Mouse (Mus musculus) T-helper 17 cell (primary cell): ENCODE data around the gene Tgm5.
"Not testable (repeated sequence)": the region's sequence is repeated elsewhere in the genome, so short reads cannot be mapped to it uniquely, and the experiment has no call there.

Experiments used
- in situ Hi-C, 2 experiments: fragments of 300-600 bp; cut with MboI, MseI; formaldehyde crosslinking; loops; 1 replicate in 1 of 2; 2 replicates in 1 of 2; pipeline ENCODE4 v1.15.1; 2025; ENCODE audit warnings: high pct_unique_total_duplicates in 2 of 2

Tgm5 gene

DNA sequence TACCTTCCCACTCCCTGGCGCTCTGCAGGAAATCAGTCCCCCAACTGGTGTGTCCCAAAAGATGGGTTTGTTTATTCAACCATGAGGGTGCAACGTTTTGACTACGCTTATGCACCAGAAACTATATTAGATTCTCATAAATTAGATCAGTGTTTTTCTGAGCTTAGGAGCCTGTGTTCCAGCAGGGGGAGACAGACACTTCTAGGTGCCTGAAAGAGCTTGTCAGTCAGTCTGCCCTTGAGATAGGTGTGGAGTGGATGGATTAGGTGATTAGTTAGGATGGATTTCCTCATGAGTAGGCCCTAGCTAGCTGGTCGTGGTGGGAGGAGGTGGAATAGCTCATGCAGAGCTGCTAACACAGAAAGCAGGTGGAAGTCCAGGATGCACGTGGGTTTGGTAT is 44.5 kb downstream of the Tgm5 start:
- in situ Hi-C loops = loop anchor here in 1 of 2 experiments (5.0 kb wide), 1 partner anchor 46 kb away; the partner anchor contains the start of gene Tgm5

DNA sequence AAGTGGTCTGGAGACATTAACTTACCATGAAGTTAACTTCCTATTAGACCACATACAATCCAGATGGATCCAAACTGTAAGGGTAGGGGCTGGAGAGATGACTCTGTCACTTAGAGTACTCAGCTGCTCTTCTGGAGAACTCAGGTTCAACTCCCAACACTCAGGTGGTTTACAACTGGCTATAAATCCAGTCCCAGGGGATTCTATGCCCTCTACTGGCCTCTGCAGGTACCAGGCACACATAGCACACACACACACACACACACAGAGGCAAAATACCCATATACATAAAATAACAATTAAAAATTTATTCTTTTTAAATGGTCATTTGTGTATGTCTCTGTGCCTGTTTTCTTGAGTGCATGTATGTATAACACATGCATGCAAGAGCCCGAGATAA is 46.3 kb downstream of the Tgm5 start:
- in situ Hi-C loops = loop anchor here in 1 of 2 experiments (10.0 kb wide), 1 partner anchor 985 kb away; no protein-coding TSS in a partner anchor

DNA sequence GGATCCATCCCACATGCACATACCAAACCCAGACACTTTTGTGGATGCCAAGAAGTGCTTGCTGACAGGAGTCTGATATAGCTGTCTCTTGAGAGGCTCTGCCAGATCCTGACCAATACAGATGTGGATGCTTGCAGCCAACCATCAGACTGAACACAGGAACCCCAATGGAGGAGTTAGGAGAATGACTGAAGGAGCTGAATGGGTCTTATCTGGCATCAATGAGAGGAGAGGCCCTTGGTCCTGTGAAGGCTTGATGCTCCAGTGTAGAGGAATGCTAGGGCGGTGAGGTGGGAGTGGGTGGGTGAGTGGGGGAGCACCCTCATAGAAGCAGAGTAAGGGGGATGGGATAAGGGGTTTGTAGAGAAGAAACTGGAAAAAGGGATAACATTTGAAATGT is 46.8 kb downstream of the Tgm5 start:
- in situ Hi-C loops = loop anchor here in 1 of 2 experiments (10.0 kb wide), 1 partner anchor 984 kb away; no protein-coding TSS in a partner anchor

DNA sequence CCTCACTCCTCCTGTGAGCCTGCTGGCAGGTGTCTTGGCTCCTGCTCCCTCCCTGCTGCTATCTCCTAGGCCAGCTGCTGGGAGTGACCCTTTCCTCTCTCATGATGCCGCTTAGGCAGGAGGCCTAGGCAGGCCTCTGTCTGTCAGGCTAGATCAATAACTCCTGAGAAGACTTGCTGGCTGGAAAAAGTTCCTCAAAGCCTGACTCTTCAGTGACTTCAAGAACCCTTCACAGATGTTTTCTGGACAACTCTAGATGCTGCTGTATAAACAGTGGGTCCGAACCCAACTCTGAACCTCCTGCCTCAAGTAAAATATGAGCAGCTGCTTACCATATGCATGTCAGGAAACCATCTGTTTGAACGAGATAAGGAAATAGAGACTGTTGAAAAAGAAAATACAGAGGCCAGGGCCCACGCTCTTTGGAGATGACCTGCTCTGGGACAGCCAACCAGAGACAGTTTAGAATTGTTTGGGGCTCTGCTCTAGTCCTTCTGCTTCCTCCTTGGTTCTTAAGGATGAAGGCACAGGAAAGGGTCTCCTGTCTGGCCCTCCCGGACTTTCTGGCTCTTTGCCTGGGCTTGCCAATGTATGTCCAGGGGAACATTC is 48.8 kb downstream of the Tgm5 start, which contains the start of gene Epb42:
Gene Epb42 (minus strand): TSS at position 340 of the 609 bp plus-strand sequence.
- in situ Hi-C loops = loop anchor here in 1 of 2 experiments (10.0 kb wide), 1 partner anchor 982 kb away; no protein-coding TSS in a partner anchor

DNA sequence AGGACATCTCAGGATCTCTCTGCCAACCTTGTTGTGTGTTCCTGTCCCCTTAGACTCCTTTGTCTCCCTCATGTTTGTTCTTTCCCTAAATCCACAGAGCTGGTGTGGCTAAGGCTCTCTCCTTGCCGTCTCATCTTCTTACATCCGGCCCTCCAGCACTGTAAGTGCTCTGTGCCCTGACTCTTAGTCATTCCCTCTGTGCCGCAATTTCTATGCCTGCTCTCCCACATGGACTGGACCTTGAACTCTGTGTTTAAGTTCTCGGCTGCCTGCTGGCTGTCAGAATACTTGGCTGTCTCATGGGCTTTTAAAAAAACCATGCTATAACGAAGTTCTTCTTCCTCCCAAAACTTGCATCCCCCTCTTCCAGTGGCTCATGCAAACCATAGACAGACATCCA is 62.7 kb downstream of the Tgm5 start:
- in situ Hi-C loops = no loop called here

DNA sequence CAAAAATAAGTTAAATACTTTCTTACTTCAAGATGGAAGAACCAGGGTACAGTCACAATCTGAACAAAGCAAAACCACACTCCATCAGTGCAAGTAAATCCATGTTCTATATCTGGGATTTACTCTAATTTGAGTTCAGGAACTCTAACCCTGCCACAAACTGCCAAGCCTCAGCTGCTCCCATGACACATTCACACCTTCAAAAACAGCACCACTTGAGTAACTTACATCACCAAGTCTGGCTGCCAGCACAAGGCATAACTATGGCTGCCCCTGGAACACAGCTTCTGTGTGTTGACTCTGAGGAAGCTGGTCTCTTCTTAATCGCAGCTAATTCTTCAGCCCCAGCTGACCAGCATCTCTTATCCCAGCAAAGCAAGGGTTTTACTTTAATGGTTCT is 68.5 kb downstream of the Tgm5 start:
- in situ Hi-C loops = no loop called here

DNA sequence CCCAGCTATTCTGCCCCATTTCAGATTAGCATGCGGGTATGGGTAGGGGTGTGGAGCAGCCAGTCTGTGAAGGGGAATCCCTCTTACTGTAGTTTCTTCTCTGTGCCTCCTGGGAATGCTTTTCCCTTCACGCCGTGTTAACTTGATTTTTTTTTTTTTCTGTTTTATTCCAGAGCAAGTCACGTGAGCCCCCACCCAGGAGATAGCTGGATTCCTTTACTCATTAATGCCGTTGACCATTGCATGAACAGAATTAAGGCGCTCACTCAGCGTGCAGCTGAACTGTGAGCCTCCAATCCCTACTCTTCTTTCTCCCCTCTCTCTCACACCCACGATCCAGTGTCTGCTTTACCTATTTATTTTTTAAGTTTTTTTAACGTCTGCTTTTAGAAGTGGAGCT is 69.4 kb downstream of the Tgm5 start:
- in situ Hi-C loops = no loop called here

DNA sequence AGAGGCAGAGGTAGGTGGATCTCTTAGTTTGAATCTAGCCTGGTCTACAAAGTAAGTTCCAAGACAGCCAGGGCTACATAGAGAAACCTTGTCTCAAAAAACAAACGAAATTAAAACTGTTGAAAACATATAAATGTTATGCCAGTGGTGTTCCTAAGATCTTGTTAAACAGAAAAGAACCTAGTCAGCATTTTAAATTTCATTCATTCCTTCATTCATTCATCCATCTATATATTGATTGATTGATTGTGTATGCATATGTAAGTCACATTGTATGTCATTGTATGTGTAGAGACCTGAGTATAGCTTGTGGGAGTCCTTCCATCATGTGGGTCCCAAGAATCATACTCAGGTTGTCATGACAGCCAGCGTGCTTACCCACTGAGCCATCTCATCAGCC is 70.1 kb downstream of the Tgm5 start:
- in situ Hi-C loops = no loop called here

DNA sequence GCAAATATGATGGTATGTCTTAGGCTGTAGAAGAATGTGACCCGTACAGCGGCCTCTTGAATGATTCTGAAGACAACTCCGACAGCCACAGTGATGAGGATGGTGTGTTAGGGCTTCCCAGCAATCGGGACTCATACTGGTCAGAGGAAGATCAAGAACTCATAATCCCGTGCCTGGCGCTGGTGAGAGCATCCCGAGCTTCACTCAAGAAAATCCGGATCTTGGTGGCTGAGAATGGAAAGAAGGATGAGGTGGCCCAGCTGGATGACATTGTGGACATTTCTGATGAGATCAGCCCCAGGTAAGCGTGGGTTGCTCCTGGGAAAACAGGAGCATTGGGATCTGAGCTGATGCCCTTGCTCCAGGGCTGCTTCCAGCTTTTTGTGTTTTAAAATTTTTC is 73.0 kb downstream of the Tgm5 start:
- in situ Hi-C loops = no loop called here

DNA sequence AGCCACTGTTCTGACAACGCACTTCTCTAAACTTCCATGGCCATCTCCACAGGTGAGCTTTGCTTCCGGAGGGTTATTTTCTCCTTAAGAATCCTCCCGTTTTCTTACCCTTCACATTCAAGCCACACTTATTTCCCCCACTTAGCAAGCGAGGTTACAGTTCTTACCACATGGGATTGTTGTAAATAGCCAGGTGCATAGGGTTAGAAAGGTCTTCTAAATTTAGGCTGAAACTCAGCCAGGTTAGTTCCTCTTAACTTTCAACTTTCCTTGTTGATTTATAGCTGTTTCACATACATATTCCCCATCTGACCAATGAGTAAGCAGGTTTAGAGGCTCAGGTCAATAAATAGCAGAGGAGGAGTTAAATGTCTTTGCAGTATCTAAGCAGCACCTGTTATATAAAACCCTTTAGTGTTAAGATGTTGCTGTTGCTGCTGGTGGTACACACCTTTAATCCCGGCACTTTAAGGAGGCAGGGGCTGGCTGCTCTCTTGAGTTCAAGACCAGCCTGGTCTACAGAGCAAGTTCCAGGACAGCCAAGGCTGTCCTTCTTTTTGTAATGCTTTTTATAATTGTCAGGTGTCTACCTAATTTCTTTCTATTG is 76.5 kb downstream of the Tgm5 start:
- in situ Hi-C loops = no loop called here

DNA sequence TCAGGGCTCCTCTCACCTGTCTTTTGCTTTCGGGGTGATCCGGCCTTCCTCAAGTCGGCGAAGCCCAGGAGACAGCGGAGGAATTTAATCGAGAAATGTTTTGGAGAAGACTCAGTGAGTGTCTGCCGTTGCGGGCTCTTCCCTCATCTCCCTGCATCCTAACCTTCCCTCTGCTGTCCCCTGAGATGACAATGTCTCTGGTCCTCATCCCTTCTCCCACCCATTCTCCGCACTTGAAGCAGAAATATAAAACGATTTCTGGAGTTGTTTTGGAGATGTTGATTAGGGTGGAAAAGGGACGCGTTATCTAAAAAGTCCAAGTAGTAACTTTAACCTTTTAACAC is 77.0 kb downstream of the Tgm5 start:
- in situ Hi-C loops = no loop called here

DNA sequence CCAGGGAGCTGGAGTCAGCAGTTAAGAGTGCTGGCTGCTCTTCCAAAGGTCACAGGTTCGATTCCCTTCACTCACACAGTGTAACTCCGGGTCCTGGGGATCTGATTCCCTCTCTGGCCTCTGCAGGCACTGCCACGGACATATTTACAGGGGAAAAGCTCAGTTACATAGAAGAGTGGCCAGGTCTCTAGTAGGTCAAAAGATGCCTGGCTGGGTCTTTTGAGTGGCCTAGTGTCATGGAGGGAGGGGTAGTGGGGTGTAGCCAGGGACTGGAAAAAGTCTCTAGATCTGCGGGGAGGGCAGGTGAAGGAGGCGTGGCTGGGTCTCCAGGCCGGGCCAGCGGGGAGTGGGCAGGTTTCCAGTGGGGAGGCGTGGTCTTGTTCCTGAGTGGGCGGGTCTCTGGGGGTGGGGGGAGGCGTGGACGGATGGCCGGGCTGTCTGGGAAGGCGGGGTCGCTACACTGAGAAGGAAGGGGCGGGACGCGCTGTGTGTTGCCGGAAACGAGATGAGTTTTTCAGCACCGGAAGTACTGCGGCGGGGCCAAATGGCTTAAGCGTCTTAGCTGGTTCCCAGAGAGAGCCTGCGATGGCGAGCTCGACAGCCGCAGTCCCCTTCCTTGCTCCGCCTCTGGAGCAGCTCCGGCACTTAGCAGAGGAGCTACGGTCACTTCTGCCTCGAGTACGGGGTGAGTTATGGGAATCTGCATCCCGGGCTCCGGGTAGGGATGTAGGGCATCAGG is 77.5 kb downstream of the Tgm5 start, which contains the start of gene Ccndbp1:
Gene Ccndbp1 (plus strand): TSS at position 479 of the 739 bp plus-strand sequence.
- in situ Hi-C loops = no loop called here

DNA sequence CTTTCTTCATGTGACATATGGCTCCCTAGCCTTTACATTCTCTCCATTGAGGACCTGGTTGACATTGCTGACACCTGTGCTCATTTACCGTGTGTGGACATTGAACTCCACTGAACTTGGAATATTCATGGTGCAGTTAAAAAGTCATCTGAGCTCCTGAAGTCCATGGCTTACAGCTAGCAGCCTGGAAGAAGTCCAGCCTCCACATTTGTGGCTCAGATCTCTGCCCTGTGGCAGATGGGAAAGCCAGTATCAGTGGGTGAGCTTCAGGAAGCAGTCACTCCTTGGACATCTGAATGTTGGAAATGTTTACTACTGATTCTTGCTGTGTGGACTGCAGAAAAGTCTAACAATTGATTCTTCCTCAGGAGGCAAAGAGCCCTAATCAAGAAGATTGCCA is 78.7 kb downstream of the Tgm5 start:
- in situ Hi-C loops = no loop called here

DNA sequence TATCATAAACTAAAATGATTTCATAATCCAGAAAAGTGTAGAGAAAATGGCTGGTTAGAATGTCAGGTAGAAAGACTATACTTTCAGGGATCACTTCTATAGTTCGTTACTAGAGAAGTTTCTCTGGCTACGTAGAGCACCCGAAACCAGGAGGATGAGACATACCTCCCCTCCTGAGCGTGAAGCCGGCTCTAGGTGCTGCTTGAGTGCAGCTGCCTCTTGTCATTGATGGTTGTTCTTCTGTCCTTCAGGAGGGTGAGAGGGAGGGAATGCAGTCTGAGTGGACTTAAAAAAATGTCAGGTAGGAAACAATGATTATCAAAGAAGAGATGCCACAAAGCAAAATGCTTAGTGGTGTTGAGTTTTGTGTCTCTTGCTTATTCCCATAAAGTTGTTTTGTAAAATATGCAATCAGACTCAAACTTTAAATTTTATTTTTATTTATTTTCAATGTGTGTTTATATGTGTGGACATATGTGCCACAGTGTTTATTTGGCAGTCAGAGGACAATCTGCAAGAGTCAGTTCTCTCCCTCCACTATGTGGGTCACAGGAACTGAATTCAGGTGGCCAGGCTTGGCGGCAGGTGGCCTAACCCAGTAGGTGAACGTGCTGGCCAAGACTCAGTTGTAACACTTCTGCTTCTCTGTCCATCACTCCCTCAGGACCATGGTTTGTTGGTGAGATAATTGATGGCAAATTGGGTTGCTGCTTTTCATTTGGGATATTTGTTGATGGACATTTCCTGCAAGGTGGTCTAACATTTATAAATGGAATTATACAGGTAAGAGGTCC is 81.4 kb downstream of the Tgm5 start:
- in situ Hi-C loops = no loop called here

DNA sequence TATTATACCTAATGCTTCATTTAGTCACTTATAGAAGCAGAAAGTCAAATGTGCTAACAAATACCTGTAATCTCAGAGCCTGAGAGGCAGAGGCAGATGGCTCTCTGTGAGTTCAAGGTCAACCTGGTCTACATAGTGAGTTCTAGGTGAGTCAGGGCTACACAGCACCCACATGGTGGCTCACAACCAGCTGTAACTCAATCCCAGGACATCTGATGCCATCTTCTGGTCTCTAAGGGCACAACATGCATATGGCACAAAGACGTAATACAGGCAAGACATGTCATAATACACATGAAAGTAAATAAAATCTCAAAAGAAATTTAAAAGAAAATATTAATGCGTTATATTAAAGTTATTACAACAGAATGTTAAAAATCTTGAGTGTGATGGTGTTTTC is 82.1 kb downstream of the Tgm5 start:
- in situ Hi-C loops = no loop called here

DNA sequence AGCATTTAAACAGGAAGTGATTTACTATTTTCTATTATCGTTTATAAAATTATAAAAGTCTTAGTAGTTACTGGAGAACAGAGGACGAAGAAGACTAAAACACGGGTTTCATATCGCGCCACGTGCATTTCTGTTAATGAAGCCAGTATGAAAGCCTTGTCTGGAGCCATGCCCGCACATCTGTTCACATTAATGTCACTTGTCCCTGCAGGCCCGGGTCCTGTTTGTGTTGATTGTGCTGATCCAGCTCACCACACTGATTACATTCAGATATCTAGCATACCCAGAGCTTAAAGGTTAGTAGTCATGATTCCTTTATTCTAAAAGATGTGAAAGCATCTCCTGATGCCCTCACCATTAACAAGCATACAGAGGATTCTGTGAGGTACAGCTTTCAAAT is 86.8 kb downstream of the Tgm5 start:
- in situ Hi-C loops = no loop called here

DNA sequence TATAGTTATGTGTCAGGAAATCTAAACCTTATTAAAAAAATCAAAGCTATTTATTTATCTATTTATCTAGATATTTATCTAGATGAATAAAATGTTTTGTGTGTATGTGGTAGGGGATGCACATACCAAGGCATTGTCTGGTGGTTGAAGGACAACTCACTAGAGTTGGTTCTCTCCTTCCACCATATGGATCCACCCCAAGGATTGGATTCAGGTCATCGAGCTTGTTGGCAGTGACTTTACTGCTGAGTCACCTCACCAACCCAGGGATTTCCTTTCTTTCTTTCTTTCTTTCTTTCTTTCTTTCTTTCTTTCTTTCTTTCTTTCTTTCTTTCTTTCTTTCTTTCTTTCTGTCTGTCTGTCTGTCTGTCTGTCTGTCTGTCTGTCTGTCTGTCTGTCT is 89.0 kb downstream of the Tgm5 start:
- in situ Hi-C loops = not testable (repeated sequence)
